Mouse (Mus musculus) cerebellum, postnatal 14 days (tissue): ENCODE data around the gene Nr1i3.

Experiments used
- DNase-seq, 2 experiments: peaks; one replicate each; pipeline ENCODE4 v3.0.0; 2021; ENCODE audit warnings: mixed read lengths in 2 of 2

Nr1i3 gene

GRCm38 (mm10) chr1:171252415-171252814 is 38.6 kb downstream of the Nr1i3 start:
- peak; percentile 50 to 54 for DNase-seq

- no peak for DNase-seq
These were observed 42.5 kb downstream of the Nr1i3 start for GRCm38 (mm10) chr1:171256095-171256818.

GRCm38 (mm10) chr1:171256937-171257548 is 43.3 kb downstream of the Nr1i3 start:
- DNase-seq = peak; percentile 76 to 81

- no peak for DNase-seq
These were observed 44.0 kb downstream of the Nr1i3 start for GRCm38 (mm10) chr1:171257781-171258180.

- DNase-seq = no peak
These were observed 45.2 kb downstream of the Nr1i3 start for GRCm38 (mm10) chr1:171258921-171259320.

GRCm38 (mm10) chr1:171260316-171260715 is 46.5 kb downstream of the Nr1i3 start:
- DNase-seq = no peak

- peak; percentile 80 to 83 for DNase-seq
These were observed 48.9 kb downstream of the Nr1i3 start for GRCm38 (mm10) chr1:171262594-171263130.

GRCm38 (mm10) chr1:171263185-171263611 is 49.4 kb downstream of the Nr1i3 start:
- peak; percentile 72 to 75 for DNase-seq

GRCm38 (mm10) chr1:171263666-171264461 is 50.1 kb downstream of the Nr1i3 start:
- no peak for DNase-seq

- DNase-seq = no peak
These were observed 52.4 kb downstream of the Nr1i3 start for GRCm38 (mm10) chr1:171265971-171266744.

- no peak for DNase-seq
These were observed 54.6 kb downstream of the Nr1i3 start for GRCm38 (mm10) chr1:171268341-171268740.

- DNase-seq = peak; percentile 98 to 99
These were observed 56.2 kb downstream of the Nr1i3 start, which contains the start of gene B4galt3 for GRCm38 (mm10) chr1:171269848-171270572. Gene B4galt3, plus strand, starts transcription at chr1:171270328.
